Mouse (Mus musculus): ENCODE measurements around the gene Adamts16. TPM values are rescaled to one million over a fixed set of nuclear protein-coding genes. Genes with fewer than 3 reads are reported as not detected.

Gene Adamts16
- polyA plus RNA-seq, 1 experiment = 0.04 TPM

- Histone ChIP-seq H3K4me1 (ENCODE audit: control insufficient read depth, insufficient read depth, low read length) (no peaks in the 10 kb centered on the region), H3K4me3 (replicated peaks; ENCODE audit: extremely low read depth, low read depth, low read length) (no peak overlapping the region)
- 19% methylated on average over 4 of the region's 4 CpGs for WGBS
- TF ChIP-seq POLR2A (IDR thresholded peaks at IDR 0.05; ENCODE audit: borderline replicate concordance, extremely low read depth, low read depth, low read length) = no peak
- no peak for TF ChIP-seq CTCF (IDR thresholded peaks at IDR 0.05; ENCODE audit: insufficient read depth, low read length)
- no peak for DNase-seq
These were observed 138.7 kb downstream of the Adamts16 start for GRCm38 (mm10) chr13:70702904-70703303.

- no peak for TF ChIP-seq POLR2A (IDR thresholded peaks at IDR 0.05; ENCODE audit: borderline replicate concordance, extremely low read depth, low read depth, low read length)
- TF ChIP-seq CTCF (IDR thresholded peaks at IDR 0.05; ENCODE audit: insufficient read depth, low read length) = no peak
- Histone ChIP-seq H3K4me1 (ENCODE audit: control insufficient read depth, insufficient read depth, low read length) (no peaks in the 10 kb centered on the region), H3K4me3 (replicated peaks; ENCODE audit: extremely low read depth, low read depth, low read length) (no peak overlapping the region)
- DNase-seq = no peak
- 70% methylated on average over 4 of the region's 4 CpGs for WGBS
These were observed 142.7 kb downstream of the Adamts16 start for GRCm38 (mm10) chr13:70698812-70699387.

DNA sequence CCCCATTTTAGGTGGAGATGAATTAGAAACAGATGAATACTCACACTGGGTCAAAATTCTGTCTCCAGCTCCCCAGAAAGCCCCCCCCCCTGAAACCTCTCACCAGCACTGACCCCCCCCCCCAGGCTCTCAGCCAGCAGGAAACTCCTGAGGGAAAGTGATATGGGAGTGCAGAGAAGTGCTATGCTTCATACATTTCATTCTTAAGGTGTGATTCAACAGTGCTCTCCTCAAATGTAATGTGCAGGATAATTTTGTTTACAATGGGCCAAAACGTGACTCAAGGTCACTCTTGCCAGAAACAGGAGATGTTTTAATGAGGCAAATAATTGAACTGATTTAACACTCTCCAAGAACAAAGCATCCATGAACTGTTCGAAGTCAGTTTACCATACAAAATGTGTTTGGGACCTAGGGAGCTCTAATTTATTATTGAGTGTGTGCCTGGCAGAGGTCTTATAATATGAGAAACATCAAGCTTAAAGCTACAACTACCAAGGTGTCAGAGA is 152.1 kb downstream of the Adamts16 start:
- H3K4me1 ChIP-seq (ENCODE audit: control insufficient read depth, insufficient read depth, low read length) = no peaks in the 10 kb centered on the region
- H3K4me3 ChIP-seq (replicated peaks; ENCODE audit: extremely low read depth, low read depth, low read length) = no peak overlapping the region
- DNase-seq = no peak
- 27% methylated on average over 2 of the region's 2 CpGs for WGBS
- TF ChIP-seq POLR2A (IDR thresholded peaks at IDR 0.05; ENCODE audit: borderline replicate concordance, extremely low read depth, low read depth, low read length) = no peak
- no peak for TF ChIP-seq CTCF (IDR thresholded peaks at IDR 0.05; ENCODE audit: insufficient read depth, low read length)

DNA sequence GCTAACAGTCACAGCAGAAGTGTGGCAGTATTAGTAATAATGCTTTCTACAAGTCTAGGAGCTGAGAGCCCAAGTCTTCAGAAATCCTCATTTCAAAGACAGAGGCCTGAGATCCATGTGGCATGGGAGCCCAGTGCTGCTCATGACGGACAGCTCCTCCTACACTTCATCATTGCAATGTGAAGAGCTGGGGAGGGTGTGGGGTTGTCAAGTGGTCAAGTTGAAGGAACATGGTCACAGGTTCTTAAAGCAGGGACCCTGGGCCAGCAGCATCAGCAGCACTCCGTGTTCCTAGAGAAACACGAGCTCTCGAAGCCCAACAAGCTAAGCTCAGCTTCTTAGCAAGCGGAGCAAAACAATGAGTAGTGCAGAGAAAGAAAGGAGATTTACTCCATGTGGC is 155.8 kb downstream of the Adamts16 start:
- Histone ChIP-seq H3K4me1 (ENCODE audit: control insufficient read depth, insufficient read depth, low read length) (no peaks in the 10 kb centered on the region), H3K4me3 (replicated peaks; ENCODE audit: extremely low read depth, low read depth, low read length) (no peak overlapping the region)
- 72% methylated on average over 5 of the region's 5 CpGs for WGBS
- DNase-seq = no peak
- no peak for TF ChIP-seq POLR2A (IDR thresholded peaks at IDR 0.05; ENCODE audit: borderline replicate concordance, extremely low read depth, low read depth, low read length)
- TF ChIP-seq CTCF (IDR thresholded peaks at IDR 0.05; ENCODE audit: insufficient read depth, low read length) = no peak

GRCm38 (mm10) chr13:70684976-70685609 is 156.5 kb downstream of the Adamts16 start:
- H3K4me1 ChIP-seq (ENCODE audit: control insufficient read depth, insufficient read depth, low read length) = no peaks in the 10 kb centered on the region
- WGBS = 58% methylated on average over 7 of the region's 7 CpGs
- H3K4me3 ChIP-seq (replicated peaks; ENCODE audit: extremely low read depth, low read depth, low read length) = no peak overlapping the region
- TF ChIP-seq CTCF (IDR thresholded peaks at IDR 0.05; ENCODE audit: insufficient read depth, low read length) = no peak
- TF ChIP-seq POLR2A (IDR thresholded peaks at IDR 0.05; ENCODE audit: borderline replicate concordance, extremely low read depth, low read depth, low read length) = no peak
- no peak for DNase-seq

- 62% methylated on average over 7 of the region's 7 CpGs for WGBS
- Histone ChIP-seq H3K4me1 (ENCODE audit: control insufficient read depth, insufficient read depth, low read length) (no peaks in the 10 kb centered on the region; the same call in 1 of the 2 replicates), H3K4me3 (replicated peaks; ENCODE audit: extremely low read depth, low read depth, low read length) (no peak overlapping the region)
- no peak for TF ChIP-seq CTCF (IDR thresholded peaks at IDR 0.05; ENCODE audit: insufficient read depth, low read length)
- TF ChIP-seq POLR2A (IDR thresholded peaks at IDR 0.05; ENCODE audit: borderline replicate concordance, extremely low read depth, low read depth, low read length) = no peak
- no peak for DNase-seq
These were observed 160.0 kb downstream of the Adamts16 start for GRCm38 (mm10) chr13:70681411-70682183.

- no peak for DNase-seq
- 90% methylated on average over 3 of the region's 3 CpGs for WGBS
- H3K4me1 ChIP-seq (ENCODE audit: control insufficient read depth, insufficient read depth, low read length) = no peaks in the 10 kb centered on the region; the same call in 1 of the 2 replicates
- TF ChIP-seq POLR2A (IDR thresholded peaks at IDR 0.05; ENCODE audit: borderline replicate concordance, extremely low read depth, low read depth, low read length) = no peak
- TF ChIP-seq CTCF (IDR thresholded peaks at IDR 0.05; ENCODE audit: insufficient read depth, low read length) = no peak
- no peak overlapping the region for H3K4me3 ChIP-seq (replicated peaks; ENCODE audit: extremely low read depth, low read depth, low read length)
These were observed 161.3 kb downstream of the Adamts16 start for GRCm38 (mm10) chr13:70680316-70680715.

Other genes with a start within 250 kb of the Adamts16 start
- 20.0 and 25.6 TPM in 2 replicates for gene Ice1, start 204.2 kb downstream of the Adamts16 start, polyA plus RNA-seq (2012; rRNA removed)